Comparison of ENCODE assay signal across 21 mouse cellular contexts in genomic region chr6:59451348-59451747, GRCm38 (mm10). TPM values are rescaled to one million over a fixed set of nuclear protein-coding genes. Genes with fewer than 3 reads are reported as not detected.
DNase-seq lines count a peak whose midpoint lies in the region; TF ChIP-seq lines count a peak whose summit lies in the region.
"Had no signal": no experiment of that assay in that cellular context is flagged by ENCODE, and none has a peak within 500 bp of the region (broad histone marks: within the 10 kb centered on the region; RNA-seq: fewer than 3 reads in every experiment).

No protein-coding gene starts in this region.

- peaks cover 3% of the 10 kb centered on the region; the same call in 1 of the 2 replicates for H3K4me1 ChIP-seq in embryonic fibroblast, embryonic 13.5 days (ENCODE audit: control insufficient read depth, insufficient read depth, low read length)
- H3K4me1 ChIP-seq: embryonic facial prominence, embryonic 13.5 days; forebrain, embryonic 10.5 days; liver, embryonic 12.5 days; stomach, embryonic 15.5 days had no signal

- no peak overlapping the region for H3K4me3 ChIP-seq in embryonic fibroblast, embryonic 13.5 days (ENCODE audit: insufficient read depth, low read length)
- H3K4me3 ChIP-seq: embryonic facial prominence, embryonic 13.5 days; forebrain, embryonic 10.5 days; left cerebral cortex, adult 2 months; liver, embryonic 12.5 days; stomach, embryonic 15.5 days had no signal

- DNase-seq in cerebellum, postnatal 10 days = peak; percentile 14 to 17
- no peak for DNase-seq in cerebellum, adult 18-20 months
- DNase-seq in lung, postnatal 36 days = peak; percentile 1
- DNase-seq in lung, postnatal 10 days = no peak
- no peak for DNase-seq in layer of hippocampus, postnatal 36 days
- DNase-seq in embryo, embryonic 11 days = no peak
- DNase-seq: cerebellum, adult 9-11 months; gastrocnemius, postnatal 25 days; kidney, adult 9 months; kidney, postnatal 36 days; left cerebral cortex, postnatal 4 days; lung, embryonic 14.5 days; thymus, adult 18-20 months had no signal

- TF ChIP-seq CTCF in embryonic fibroblast, embryonic 13.5 days (IDR thresholded peaks at IDR 0.05; ENCODE audit: borderline replicate concordance, insufficient read depth, low read length) = no peak

- H3K27ac ChIP-seq in embryonic fibroblast, embryonic 13.5 days (ENCODE audit: insufficient read depth, low read length) = peak overlapping the region; percentile 71
- H3K27ac ChIP-seq: embryonic facial prominence, embryonic 13.5 days; forebrain, embryonic 10.5 days; hindbrain, embryonic 14.5 days; left cerebral cortex, adult 2 months; liver, embryonic 12.5 days; macrophage; stomach, embryonic 15.5 days had no signal

- TF ChIP-seq POLR2A in embryonic fibroblast, embryonic 13.5 days (IDR thresholded peaks at IDR 0.05; ENCODE audit: low read depth, low read length) = no peak

RNA-seq across cellular contexts. Expression of gene Gprin3, which starts 25.3 kb away (rescaled TPM):
- polyA plus RNA-seq in embryonic fibroblast, embryonic 13.5 days (2011; ENCODE audit: insufficient read length, low read depth, missing spikeins) = 0.97 and 1.2 TPM in 2 replicates
- total RNA-seq in layer of hippocampus, postnatal 36 days (2021) = 10 to 100 TPM in 1 of 2 experiments, 1 to 10 TPM in 1; 9.7 to 11.1 TPM
- polyA plus RNA-seq: macrophage had no signal

Comparison
In these comparisons a context has a peak if more than half of its experiments do, and no peak if none do; other contexts are left out.
1. DNase-seq: peak in cerebellum, postnatal 10 days (2 of 2) and lung, postnatal 36 days (single experiment); none in cerebellum, adult 18-20 months (0 of 2), lung, postnatal 10 days (single experiment), layer of hippocampus, postnatal 36 days (0 of 2) and embryo, embryonic 11 days (single experiment).